Mouse (Mus musculus) heart, postnatal 0 days (tissue): ENCODE measurements around the gene Inha. TPM values are rescaled to one million over a fixed set of nuclear protein-coding genes. Genes with fewer than 3 reads are reported as not detected.

Source experiments
- ATAC-seq: fragments of 200-750 bp; cut with Nextera tagmentation; 2 replicates; pipeline ENCODE4 v1.8.0; 2017; ENCODE audit warnings: low read depth, moderate number of reproducible peaks, moderate library complexity; ENCODE audit not compliant: insufficient read depth
- DNase-seq: peaks from one replicate; pipeline ENCODE4 v3.0.0-alpha.2; 2016; ENCODE audit warnings: low spot score
- H3K27ac ChIP-seq: fragments of 300-500 bp; sonication (generic); 2 replicates; pipeline ENCODE4 v1.5.1; 2014; ENCODE audit warnings: low read depth, mild to moderate bottlenecking
- H3K27me3 ChIP-seq: fragments of 300-500 bp; sonication (generic); 2 replicates; pipeline ENCODE4 v1.6.1; 2014; ENCODE audit warnings: low read length, mixed read lengths; ENCODE audit not compliant: control insufficient read depth, insufficient read depth
- H3K36me3 ChIP-seq: fragments of 300-500 bp; sonication (generic); replicated peaks from 2 replicates; pipeline ENCODE4 v1.6.1; 2014; ENCODE audit warnings: low read length, mixed read lengths; ENCODE audit not compliant: control insufficient read depth, insufficient read depth
- H3K4me1 ChIP-seq: fragments of 300-500 bp; sonication (generic); 2 replicates; pipeline ENCODE4 v1.6.1; 2014; ENCODE audit warnings: antibody characterized with exemption; ENCODE audit not compliant: control insufficient read depth, insufficient read depth
- H3K4me2 ChIP-seq: fragments of 300-500 bp; sonication (generic); 2 replicates; pipeline ENCODE4 v1.6.1; 2014; ENCODE audit warnings: low read depth, mild to moderate bottlenecking, low read length, moderate library complexity
- H3K4me3 ChIP-seq: fragments of 300-500 bp; sonication (generic); 2 replicates; pipeline ENCODE4 v1.5.1; 2014; ENCODE audit warnings: low read depth, low read length
- H3K9ac ChIP-seq: fragments of 300-500 bp; sonication (generic); replicated peaks from 2 replicates; pipeline ENCODE4 v1.6.1; 2014; ENCODE audit warnings: low read depth, low read length, mixed read lengths
- H3K9me3 ChIP-seq: fragments of 300-500 bp; sonication (generic); replicated peaks from 2 replicates; pipeline ENCODE4 v1.6.1; 2016; ENCODE audit warnings: low read length; ENCODE audit not compliant: control insufficient read depth
- CTCF ChIP-seq: IDR thresholded peaks from 2 replicates; pipeline ENCODE4 v1.5.1; 2016; ENCODE audit warnings: antibody characterized with exemption, control low read depth, low read depth
- EP300 ChIP-seq: IDR thresholded peaks from 2 replicates; pipeline ENCODE4 v1.6.1; 2016; ENCODE audit warnings: antibody characterized with exemption, low read depth
- WGBS: fragments of 180-500 bp; shearing (Covaris S2); extraction: QIAGEN DNeasy Blood & Tissue Kit; methylation state at CpG from one replicate; pipeline ENCODE4 v1.1.7; 2014; 5-methylcytosine and 5-hydroxymethylcytosine counted together
- polyA plus RNA-seq: library from polyadenylated mRNA; unstranded; fragments of >200 nt; fragmentation: Nextera tagmentation; extraction: Ambion mirVana; gene quantifications from 2 replicates; pipeline ENCODE4 v1.2.1, GENCODE M21; 2015
- total RNA-seq: library from RNA; depleted of rRNA; stranded (reverse); fragments of >200 nt; gene quantifications from 2 replicates; pipeline ENCODE4 v1.2.3, GENCODE M21; 2014; ENCODE audit warnings: low replicate concordance

Gene Inha
- total and polyA plus RNA-seq, 2 experiments from 2014 or later, result 7.3 to 8.2 TPM

DNA sequence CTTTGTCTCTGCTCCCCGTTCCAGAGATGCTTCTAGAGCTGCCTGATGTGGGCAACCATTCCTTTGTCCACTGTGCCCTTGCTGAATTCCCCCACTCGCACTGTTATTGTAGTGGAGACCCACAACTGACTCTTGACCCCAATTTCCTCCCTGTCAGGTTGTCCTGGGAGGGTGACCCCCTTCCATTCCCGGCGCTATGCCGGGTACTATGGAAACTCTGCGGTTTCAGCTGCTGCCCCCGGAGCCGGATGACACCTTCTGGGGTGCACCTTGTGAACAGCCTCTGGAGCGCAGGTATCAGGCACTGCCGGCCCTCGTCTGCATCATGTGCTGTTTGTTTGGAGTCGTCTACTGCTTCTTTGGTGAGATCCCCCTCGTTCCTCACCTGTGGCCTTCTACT is 26.8 kb upstream of the Inha start:
- WGBS, result 24% methylated on average over 13 of the region's 13 CpGs
- H3K36me3 ChIP-seq, result peaks cover 10% of the 10 kb centered on the region
- H3K4me1 ChIP-seq, result peaks cover 7% of the 10 kb centered on the region; the same call in 1 of the 2 replicates
- peaks cover 57% of the 10 kb centered on the region for H3K27me3 ChIP-seq
- TF ChIP-seq CTCF (no peak), EP300 (no peak)
- no peaks in the 10 kb centered on the region for H3K9me3 ChIP-seq
- H3K9ac ChIP-seq, result no peak overlapping the region
- H3K4me2 ChIP-seq, result peak overlapping the region; percentile 93
- DNase-seq, result no peak
- no peak overlapping the region for H3K27ac ChIP-seq
- peak overlapping the region; percentile 76 for H3K4me3 ChIP-seq
- no peak for ATAC-seq

DNA sequence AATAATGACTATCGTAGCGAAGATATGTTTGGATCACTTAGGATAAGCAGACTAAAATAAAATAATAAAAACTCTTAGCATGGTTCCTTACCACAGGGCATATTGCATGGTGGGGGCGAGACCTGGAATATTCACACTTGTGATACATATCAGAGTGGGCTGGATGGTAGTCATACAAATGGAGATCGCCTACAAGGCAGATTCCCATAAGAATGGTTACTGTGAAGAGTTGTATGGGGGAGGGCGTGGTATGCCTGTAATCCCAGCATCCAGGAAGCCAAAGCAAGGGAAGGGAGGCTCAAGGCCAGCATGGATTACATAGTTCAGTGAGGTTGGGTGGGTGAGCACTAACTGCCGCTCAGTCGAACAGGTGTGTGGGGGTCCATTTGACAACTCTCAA is 26.1 kb upstream of the Inha start:
- H3K27me3 ChIP-seq, result peaks cover 54% of the 10 kb centered on the region
- no peaks in the 10 kb centered on the region for H3K9me3 ChIP-seq
- no peak overlapping the region for H3K27ac ChIP-seq
- no peak for ATAC-seq
- 78% methylated on average over 7 of the region's 7 CpGs for WGBS
- no peak overlapping the region for H3K4me2 ChIP-seq
- H3K36me3 ChIP-seq, result peaks cover 7% of the 10 kb centered on the region
- H3K9ac ChIP-seq, result no peak overlapping the region
- TF ChIP-seq CTCF (no peak), EP300 (no peak)
- DNase-seq, result no peak
- peaks cover 7% of the 10 kb centered on the region; the same call in 1 of the 2 replicates for H3K4me1 ChIP-seq
- no peak overlapping the region for H3K4me3 ChIP-seq

DNA sequence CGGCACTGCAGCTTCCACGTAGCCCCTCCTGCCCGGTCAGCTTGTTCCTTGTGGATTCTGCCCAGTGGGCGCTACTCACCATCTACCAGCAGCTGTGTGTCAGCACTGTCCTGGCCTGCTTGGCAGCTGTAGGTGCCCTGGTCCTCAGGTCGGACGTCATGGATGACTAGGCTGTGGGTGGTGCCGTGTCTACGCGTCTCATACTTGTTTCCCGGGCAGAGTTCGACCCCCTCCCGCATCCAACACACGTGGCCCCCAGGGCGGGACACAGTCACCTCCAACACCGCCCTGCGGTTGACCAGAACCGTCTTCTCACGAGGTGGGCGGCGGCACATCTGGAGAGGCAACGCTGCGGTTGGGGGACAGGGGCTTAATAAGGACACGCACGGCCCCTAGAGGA is 20.3 kb upstream of the Inha start:
- ATAC-seq, result no peak
- Histone ChIP-seq H3K4me3 (no peak overlapping the region), H3K27me3 (peaks cover 52% of the 10 kb centered on the region), H3K36me3 (peaks cover 48% of the 10 kb centered on the region), H3K4me1 (0 out of 2 replicates have a peak, but pooled peaks cover 6% of the 10 kb centered on the region), H3K9me3 (no peaks in the 10 kb centered on the region), H3K27ac (no peak overlapping the region), H3K4me2 (no peak overlapping the region), H3K9ac (no peak overlapping the region)
- DNase-seq, result no peak
- 41% methylated on average over 24 of the region's 24 CpGs for WGBS
- TF ChIP-seq CTCF (no peak), EP300 (no peak)

DNA sequence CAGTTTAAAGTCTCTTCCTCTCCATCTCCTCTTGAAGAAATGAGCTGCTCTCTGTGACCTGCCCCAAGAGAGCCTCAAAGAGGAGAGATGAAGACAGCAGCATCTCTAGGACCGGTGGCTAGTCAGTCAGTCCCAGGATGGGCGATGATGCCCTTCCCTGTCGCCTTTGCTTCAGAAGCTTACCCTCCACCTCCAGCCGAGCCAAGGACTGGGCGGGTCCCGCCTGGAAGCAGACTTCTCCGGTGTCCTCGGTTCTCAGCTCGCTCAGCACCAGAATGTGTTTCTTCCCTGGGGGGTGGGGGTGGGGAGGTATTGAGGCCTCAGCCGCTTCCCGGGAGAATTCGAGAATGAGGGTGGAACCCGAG is 19.9 kb upstream of the Inha start:
- Histone ChIP-seq H3K9me3 (no peaks in the 10 kb centered on the region), H3K4me3 (peak overlapping the region; percentile 40), H3K27me3 (peaks cover 47% of the 10 kb centered on the region), H3K27ac (no peak overlapping the region), H3K4me2 (peak overlapping the region; percentile 59), H3K4me1 (0 out of 2 replicates have a peak, but pooled peaks cover 6% of the 10 kb centered on the region), H3K36me3 (peaks cover 53% of the 10 kb centered on the region), H3K9ac (no peak overlapping the region)
- 40% methylated on average over 13 of the region's 13 CpGs for WGBS
- TF ChIP-seq EP300 (no peak), CTCF (no peak)
- DNase-seq, result no peak
- ATAC-seq, result no peak

DNA sequence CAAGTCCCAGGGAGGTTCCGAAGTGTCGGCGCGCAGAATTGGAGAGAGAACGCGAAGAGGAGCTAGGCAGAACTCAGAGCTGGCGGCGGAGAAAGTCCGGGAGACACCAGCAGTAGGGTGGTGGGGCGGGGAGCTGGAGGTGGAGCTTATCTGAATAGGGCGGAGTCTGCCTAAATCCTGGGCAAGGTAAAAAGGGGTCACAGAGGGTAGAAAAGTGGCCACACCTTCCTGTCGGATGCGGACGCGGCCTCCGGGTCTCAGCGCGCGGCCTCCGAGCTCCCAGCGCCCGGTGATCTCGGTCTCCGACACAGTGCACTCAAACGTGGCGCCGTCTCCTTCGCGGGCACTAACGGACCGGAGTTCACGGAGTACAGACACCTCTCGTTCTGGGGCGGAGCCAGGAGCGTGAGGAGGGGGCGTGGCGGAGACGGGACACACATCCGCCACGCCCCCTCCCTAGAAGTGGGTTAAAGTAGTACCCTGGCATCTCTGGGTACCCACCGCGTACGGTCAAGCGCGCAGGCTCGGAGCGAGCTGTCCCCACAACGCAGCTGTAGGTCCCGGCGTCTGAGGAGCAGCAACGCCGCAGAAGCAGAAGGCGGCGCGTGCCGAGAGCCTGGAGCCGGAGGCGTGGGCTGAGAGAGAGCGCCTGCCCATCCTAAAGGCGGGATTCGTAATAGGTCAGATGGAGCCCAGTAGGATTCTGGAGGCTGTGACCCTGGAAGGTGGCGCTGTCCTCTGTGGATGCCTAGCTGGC is 19.3 kb upstream of the Inha start:
- DNase-seq (peak; percentile 34), ATAC-seq (peak; percentile 45)
- Histone ChIP-seq H3K36me3 (peaks cover 59% of the 10 kb centered on the region), H3K4me2 (peak overlapping the region; percentile 59), H3K27me3 (peaks cover 44% of the 10 kb centered on the region), H3K9me3 (no peaks in the 10 kb centered on the region), H3K9ac (no peak overlapping the region), H3K4me3 (peak overlapping the region; percentile 40), H3K27ac (no peak overlapping the region), H3K4me1 (0 out of 2 replicates have a peak, but pooled peaks cover 6% of the 10 kb centered on the region)
- TF ChIP-seq CTCF (no peak), EP300 (no peak)
- 15% methylated on average over 62 of the region's 62 CpGs for WGBS
